Mouse (Mus musculus): ENCODE data around the gene Timm17b.

The Timm17b gene

GRCm38 (mm10) chrX:7922032-7922431 is 22.9 kb downstream of the Timm17b start:
- DNase-seq = no peak

- DNase-seq = no peak
These were observed 27.1 kb downstream of the Timm17b start for GRCm38 (mm10) chrX:7926266-7926665.

GRCm38 (mm10) chrX:7927116-7927515 is 28.0 kb downstream of the Timm17b start:
- DNase-seq = no peak

GRCm38 (mm10) chrX:7928270-7928790 is 29.2 kb downstream of the Timm17b start, which contains the start of gene Eras:
Gene Eras, minus strand, starts transcription at chrX:7928607.
- no peak for DNase-seq

DNA sequence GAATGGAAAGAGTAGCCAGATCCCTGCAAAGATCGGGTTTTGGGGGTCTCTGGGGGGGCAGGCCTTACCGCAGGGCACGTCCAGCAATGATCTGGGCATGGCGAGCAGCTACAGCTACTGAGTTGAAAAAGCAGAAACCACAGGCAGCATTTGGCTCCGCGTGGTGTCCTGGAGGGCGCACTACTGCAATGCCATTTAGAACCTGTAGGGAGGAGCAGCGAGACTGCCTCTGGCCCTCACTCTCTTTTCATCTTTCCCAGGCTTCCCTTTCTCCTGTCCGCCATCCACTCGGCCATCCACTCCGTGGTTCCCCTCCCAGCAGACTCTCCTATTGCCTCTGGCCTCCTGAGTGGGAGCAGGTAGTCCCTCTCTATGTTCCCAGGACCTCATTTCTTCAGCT is 37.7 kb downstream of the Timm17b start:
- no peak for DNase-seq

DNA sequence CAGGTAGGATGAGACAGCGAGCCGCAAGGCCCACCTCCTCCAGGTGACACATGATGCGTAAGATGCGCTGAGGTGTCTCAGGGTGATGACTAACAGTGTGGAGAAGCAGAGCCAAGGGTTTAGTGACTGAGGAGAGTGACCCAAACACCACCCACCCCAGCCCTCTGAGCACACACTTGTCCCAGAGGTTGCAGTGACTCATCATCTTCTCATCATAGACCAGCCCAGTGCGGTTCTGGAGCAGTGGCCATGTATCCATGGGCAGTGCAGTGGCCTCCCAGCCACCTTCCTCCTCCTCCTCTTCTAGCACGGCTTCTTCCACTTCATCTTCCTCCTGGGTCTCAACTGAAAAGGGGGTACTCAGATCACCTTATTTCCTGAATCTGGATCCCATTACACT is 38.5 kb downstream of the Timm17b start:
- DNase-seq = no peak

DNA sequence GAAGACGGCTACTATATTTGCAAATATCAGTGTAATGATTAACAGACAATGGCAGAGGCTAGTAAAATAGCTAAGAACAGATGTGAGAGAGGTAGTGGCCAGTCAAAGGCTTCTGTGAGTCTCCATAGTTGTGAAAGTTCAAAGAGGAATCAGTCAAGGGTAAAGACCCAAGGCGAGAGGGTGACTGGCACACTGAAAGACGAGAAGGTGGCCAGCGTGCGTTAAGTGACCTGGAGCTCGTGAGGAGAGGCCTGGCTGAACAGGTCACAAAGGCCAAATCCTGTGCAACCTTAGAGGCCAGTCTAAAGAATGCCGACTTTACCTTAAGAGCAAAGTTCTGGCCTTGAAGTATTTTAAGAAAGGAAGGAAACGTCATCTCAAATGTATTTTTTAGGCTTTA is 46.5 kb downstream of the Timm17b start:
- no peak for DNase-seq

- no peak for DNase-seq
These were observed 48.1 kb downstream of the Timm17b start, which contains the start of gene Hdac6 for GRCm38 (mm10) chrX:7947108-7947899. Gene Hdac6, minus strand, starts transcription at chrX:7947889.

GRCm38 (mm10) chrX:7947900-7948492 is 48.8 kb downstream of the Timm17b start:
- DNase-seq = peak; percentile 97

GRCm38 (mm10) chrX:7950091-7950490 is 50.9 kb downstream of the Timm17b start:
- DNase-seq = no peak

Data from lung, adult 18-20 months (tissue).